Mouse (Mus musculus) heart, postnatal 4 days (tissue): ENCODE measurements around the gene Abcf2. TPM values are rescaled to one million over a fixed set of nuclear protein-coding genes. Genes with fewer than 3 reads are reported as not detected.

Source experiments
- DNase-seq: peaks from one replicate; pipeline ENCODE4 v3.0.0; 2021
- microRNA-seq, 2 experiments: library from miRNA; unstranded; fragments of <30 nt; microRNA quantifications; one replicate each; pipeline ENCODE4 v1.2.0; 2021 to 2022
- total RNA-seq, 2 experiments: library from RNA; stranded (reverse); gene quantifications; 2 replicates each; pipeline ENCODE4 v1.2.3; 2021

The Abcf2 gene
- total RNA-seq, 2 experiments from 2014 or later, result 47.4 to 49.3 TPM

DNA sequence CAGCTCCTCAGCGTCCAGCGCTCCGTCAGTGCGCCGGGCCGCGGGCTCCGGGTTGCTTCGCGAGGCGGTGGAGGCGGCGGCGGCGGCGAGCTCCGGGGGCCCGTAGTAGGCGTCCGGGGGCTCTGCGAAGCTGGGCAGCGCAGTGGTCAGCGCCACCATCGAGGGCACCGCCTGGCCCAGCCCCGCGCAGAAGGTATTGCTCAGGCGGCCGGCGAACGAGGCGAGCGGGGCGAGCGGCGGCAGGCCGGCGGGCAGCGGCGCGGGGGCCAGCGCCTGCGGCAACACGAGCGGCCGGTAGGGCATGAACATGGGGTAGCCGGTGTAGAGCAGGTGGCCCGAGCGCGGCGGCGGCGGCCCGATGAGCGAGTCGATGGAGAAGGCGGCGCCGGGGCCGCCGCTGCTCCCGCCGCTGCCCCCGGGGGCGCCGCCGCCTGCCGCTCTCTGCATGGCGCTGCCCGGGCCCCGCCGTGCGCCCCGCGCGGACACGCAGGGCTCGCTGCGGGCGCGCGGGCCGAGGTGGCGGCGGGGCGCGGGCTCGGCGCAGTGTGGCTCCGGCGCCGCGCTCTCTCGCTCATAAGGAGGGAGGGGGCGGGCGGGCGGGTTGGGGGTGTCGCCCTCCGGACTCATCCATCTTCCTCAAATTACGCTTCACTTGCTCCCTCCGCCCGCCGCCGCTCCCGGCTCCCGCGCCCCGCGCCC lies 50.9 kb downstream of the Abcf2 start:
- DNase-seq, result no peak

DNA sequence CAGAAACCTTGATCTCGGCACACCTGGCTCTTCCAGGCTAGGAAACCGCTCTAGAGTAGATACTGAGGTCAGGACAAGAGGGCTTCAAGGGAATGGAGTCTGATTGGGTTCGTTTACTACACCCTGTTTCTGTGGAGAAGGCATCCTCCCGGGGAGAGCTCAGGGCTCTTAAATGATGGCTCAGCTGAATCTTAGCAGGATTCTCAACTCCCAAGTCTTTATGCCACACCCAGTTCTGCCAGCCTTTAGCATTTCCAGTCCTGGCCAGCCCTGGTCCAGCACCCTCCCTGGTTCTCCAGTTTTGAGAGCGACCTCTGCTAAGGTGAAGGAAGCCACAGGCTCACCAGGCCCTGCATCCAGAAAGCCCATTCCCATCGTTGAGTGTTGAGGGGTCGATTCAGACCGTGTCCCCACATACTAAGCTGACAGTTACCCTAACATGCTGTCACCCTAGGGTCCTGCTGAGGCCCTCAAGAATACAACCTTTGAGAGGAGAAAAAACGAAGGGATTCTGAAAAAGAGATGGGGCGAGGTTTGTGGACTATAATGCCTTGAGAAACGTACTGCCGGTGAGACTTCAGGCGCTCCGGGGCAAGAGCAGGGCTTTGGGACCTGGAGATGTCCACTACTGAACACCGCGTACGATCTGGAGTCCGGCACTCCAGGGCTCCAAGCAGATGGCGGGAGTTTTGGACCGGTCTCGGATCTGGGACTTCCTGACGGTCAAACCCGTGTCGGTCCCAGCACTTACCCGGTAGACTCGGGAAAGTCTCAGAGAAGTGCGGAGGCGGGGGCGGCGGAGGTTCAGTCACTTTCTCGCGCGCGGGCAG lies 51.7 kb downstream of the Abcf2 start:
- DNase-seq, result no peak

DNA sequence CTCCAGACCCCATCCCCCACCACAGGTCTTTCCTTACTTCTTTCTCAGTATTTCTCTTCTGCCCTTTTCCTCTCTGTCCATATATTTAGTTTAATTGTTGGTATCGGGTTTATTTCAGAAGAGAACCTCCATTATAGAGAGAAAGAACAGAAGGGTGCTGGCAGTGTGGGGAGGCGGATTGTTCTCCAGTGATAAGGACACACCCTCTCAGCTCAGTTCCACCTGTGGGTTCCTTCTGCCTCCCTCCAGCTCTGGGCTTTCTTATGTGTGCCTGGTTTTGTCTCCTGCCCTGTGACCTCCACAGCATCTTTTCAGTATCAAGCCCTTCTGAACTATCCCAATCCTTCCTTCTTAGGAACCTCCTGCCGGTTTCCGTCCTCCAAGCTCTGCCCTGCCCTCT lies 52.7 kb downstream of the Abcf2 start:
- no peak for DNase-seq

DNA sequence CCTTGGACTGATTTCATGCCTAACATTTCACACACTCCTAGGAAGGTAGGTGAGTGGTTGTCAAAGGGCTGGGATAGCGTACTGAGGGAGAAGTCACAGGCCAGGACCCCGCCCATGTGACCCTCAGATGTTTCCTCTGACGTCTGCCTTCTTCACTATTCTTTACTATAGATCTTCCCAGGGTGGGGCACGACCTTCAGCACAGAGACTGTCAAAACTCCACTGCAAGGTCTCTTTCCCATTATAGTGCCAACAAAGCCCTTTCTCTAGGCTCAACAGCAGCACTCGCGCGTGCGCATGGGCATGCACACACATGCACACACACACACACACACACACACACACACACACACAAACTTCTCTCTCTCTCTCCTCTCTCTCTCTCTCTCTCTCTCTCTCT lies 53.5 kb downstream of the Abcf2 start:
- no peak for DNase-seq

DNA sequence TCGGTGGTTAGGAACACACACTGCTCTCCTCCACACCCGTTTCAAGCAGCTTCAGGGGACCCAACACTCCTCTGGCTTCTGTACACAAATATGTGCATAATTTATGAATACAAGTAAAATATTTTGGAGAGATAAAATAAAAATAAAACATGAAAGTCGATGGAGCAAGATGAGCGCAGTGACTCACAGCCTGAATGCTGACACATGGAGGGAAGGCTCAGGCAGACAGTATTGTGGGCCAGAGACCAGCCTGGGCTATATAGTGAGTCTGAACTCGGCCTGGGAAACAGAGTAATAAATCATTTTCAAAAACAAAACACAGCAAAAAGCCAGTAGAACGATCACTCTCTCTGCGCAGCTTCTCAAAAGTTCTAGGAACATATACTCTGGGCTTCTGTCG lies 55.9 kb downstream of the Abcf2 start:
- no peak for DNase-seq

Small RNA genes lying within 50 kb of the gene (microRNA-seq; reads per million reads assigned to microRNA genes)
- 273 to 372 reads per million in 2 experiments for gene Mir671

Other genes with a start within 250 kb of the Abcf2 start
- gene Kcnh2, start 225.9 kb downstream of the Abcf2 start, total RNA-seq, result 100 to 1,000 TPM; 108 to 118 TPM
- gene Nos3, start 212.7 kb downstream of the Abcf2 start, total RNA-seq, result 10 to 100 TPM; 39.5 to 40.6 TPM
- gene Atg9b, start 185.3 kb downstream of the Abcf2 start, total RNA-seq, result under 1 TPM; 0.45 to 0.83 TPM
- 10 to 100 TPM; 86.3 to 87.0 TPM for gene Abcb8, start 183.8 kb downstream of the Abcf2 start, total RNA-seq
- gene Asic3, start 164.1 kb downstream of the Abcf2 start, total RNA-seq, result under 1 TPM in 1 of 2 experiments, not detected in 1; 0.19 TPM
- 10 to 100 TPM; 22.4 to 26.1 TPM for gene Cdk5, start 153.9 kb downstream of the Abcf2 start, total RNA-seq
- 10 to 100 TPM; 63.2 to 65.7 TPM for gene Slc4a2, start 153.6 kb downstream of the Abcf2 start, total RNA-seq
- 100 to 1,000 TPM; 194 to 206 TPM for gene Fastk, start 132.2 kb downstream of the Abcf2 start, total RNA-seq
- gene Tmub1, start 129.6 kb downstream of the Abcf2 start, total RNA-seq, result 1 to 10 TPM; 8.5 to 8.7 TPM
- gene Agap3, start 125.3 kb downstream of the Abcf2 start, total RNA-seq, result 10 to 100 TPM; 83.4 to 97.4 TPM
- gene Gbx1, start 50.3 kb downstream of the Abcf2 start, total RNA-seq, result not detected
- gene Asb10, start 36.5 kb downstream of the Abcf2 start, total RNA-seq, result 10 to 100 TPM; 19.8 to 23.1 TPM
- not detected for gene 4931409K22Rik, start 20.7 kb downstream of the Abcf2 start, total RNA-seq
- gene Chpf2, start 9.3 kb upstream of the Abcf2 start, total RNA-seq, result 10 to 100 TPM; 19.9 to 21.6 TPM
- gene Smarcd3, start 46.9 kb upstream of the Abcf2 start, total RNA-seq, result 10 to 100 TPM; 89.7 to 96.9 TPM
- gene Nub1, start 108.1 kb upstream of the Abcf2 start, total RNA-seq, result 10 to 100 TPM; 24.5 to 24.6 TPM
- gene Wdr86, start 153.3 kb upstream of the Abcf2 start, total RNA-seq, result 1 to 10 TPM; 2.8 to 3.5 TPM
- not detected for gene Crygn, start 180.5 kb upstream of the Abcf2 start, total RNA-seq